Mouse (Mus musculus): ENCODE measurements around the gene Lck. TPM values are rescaled to one million over a fixed set of nuclear protein-coding genes. Genes with fewer than 3 reads are reported as not detected.

Gene Lck
- total RNA-seq, 2 experiments from 2014 or later, result 1.2 to 4.4 TPM

DNA sequence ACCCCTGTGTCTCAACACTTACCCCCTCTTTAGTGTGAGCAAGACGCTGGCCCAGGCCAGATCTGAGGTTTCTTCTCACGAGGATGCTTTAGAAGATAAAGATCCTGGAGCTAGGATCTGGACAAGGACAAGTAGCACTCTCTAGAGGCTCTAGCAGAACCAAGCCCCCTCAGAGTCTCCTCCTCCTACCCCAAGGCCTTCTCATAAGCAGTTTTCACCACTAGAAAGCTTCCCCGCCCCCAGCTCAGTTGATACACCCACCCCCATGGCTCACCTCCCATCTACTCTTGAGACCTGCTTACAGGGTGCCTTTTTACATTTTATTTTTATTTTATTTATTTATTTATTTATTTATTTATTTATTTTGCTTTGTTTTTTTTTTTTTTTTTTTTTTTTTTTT lies 63.8 kb downstream of the Lck start:
- DNase-seq (ENCODE audit: low spot score in 2 of 2), result no peak

- DNase-seq (ENCODE audit: low spot score in 2 of 2), result no peak
Observed at GRCm38 (mm10) chr4:129508834-129509600, 64.4 kb downstream of the Lck start.

GRCm38 (mm10) chr4:129508237-129508515 lies 65.3 kb downstream of the Lck start:
- DNase-seq (ENCODE audit: low spot score in 2 of 2), result no peak

DNA sequence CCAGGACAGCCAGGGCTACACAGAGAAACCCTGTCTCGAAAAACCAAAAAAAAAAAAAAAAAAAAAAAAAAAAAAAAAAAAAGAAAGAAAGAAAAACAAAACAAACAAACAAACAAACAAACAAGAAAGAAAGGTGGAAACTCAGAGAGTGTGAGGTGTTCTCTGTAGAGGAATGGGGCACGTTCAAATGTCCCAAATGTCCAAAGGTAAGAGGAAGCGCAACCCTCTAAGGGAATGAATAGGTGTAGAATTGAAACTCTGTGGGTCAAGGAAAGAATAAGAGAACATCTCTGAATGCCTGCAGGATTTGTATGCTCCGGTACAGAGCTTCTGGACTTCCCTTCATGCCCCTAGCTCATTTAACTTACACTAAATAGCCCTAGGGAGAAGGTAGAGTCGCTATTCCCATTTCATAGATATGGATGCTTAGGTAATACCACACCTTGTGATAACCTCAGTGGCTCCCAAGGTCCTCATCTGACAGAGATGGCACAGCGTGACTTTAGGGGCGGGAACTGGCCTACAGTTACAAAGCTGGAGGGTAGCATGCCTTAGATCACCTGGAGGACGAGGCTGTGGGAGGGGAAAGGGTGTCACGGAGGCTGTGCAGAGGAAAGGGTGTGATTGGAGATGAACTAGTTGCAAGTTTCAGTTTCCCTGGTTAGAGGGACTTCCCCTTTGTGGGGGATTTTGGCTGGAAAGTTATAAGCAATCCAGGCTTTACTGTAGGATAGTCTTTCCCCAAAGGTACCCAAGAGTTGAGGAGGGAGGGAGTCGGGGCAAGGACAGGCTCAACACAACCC lies 65.8 kb downstream of the Lck start:
- no peak for DNase-seq (ENCODE audit: low spot score in 2 of 2)

GRCm38 (mm10) chr4:129505511-129505910 lies 67.9 kb downstream of the Lck start:
- DNase-seq (ENCODE audit: low spot score in 2 of 2), result no peak

- DNase-seq (ENCODE audit: low spot score in 2 of 2), result no peak
Observed at GRCm38 (mm10) chr4:129502901-129503444, 70.5 kb downstream of the Lck start.

DNA sequence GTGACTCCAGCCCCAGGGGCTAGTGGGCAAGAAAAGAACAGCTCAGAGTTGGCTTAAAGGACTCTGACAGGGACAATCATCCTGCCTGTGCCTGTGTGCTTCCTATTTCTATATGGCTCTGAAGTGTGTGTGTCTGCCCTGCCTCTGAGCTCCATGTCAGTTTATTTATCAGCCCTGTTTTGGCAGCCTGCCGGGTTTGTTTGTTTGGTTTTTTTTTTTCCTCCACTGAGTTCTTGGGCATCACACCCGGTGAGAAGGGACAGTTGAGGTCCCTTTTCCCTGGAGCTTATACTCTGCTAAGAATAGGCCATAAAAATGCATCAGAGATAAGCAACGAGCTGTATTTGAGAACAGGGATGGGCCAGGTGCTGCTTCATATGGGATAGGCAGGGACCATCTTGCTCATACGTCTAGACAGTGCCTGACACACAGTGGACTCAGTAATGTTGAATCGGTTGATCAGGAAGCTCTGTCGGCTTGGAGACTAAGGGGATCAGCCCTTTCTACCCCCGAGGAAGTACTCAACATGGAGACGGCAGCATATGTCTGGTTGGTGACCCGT lies 71.0 kb downstream of the Lck start:
- no peak for DNase-seq (ENCODE audit: low spot score in 2 of 2)

GRCm38 (mm10) chr4:129500607-129501566 lies 72.6 kb downstream of the Lck start:
- DNase-seq (ENCODE audit: low spot score in 2 of 2), result peak; percentile 42 to 43

DNA sequence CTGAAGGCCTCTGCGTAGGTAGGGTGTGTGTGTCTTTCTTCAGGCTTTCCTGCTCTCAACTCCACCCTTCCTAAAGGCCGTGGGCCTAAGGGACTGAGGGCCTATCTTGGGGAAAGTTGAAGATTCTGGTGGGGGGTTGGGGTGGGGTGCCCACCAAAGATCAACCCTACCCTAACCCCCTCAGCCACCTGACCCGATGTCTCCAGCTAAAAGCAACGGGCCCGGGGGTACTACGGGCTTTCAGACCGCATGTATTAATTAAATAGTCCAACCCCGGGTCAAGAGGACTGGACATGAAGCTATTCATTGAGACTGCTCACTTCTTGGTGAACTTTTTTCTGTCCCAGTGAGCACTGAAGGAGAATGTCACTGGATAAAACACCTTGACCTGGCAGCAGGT lies 73.4 kb downstream of the Lck start:
- DNase-seq (ENCODE audit: low spot score in 2 of 2), result no peak

DNA sequence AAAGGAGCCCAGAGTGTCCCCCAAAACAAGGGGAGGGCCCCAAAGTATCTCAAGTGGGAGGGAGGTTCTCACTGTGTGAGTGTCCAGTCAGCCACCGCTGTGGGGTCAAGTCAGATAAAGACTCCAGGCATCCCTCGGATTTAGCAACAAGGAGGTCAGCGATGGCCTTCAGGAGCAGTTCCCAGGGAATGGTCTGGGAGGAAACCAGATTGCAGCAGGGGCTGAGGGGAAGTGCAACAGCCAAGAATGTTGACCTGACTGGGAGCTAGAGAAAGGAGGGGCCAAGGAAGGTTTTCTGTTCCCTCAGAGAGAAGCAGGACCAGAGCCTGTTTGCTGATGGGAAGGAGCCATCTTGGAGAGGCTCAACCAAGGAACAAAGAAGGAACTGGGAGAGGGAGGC lies 74.5 kb downstream of the Lck start:
- DNase-seq (ENCODE audit: low spot score in 2 of 2), result no peak

Small RNA genes lying within 50 kb of the gene (microRNA-seq; reads per million reads assigned to microRNA genes)
- 0 reads per million in 2 experiments for gene Mir8119

Other genes starting within 250 kb of the Lck start
- gene Rbbp4, start 238.3 kb downstream of the Lck start, total RNA-seq (2021), result 100 to 1,000 TPM; 122 to 129 TPM
- gene Zbtb8os, start 237.9 kb downstream of the Lck start, total RNA-seq (2021), result 10 to 100 TPM; 28.5 to 31.9 TPM
- 1 to 10 TPM; 4.8 to 5.0 TPM for gene Zbtb8a, start 195.5 kb downstream of the Lck start, total RNA-seq (2021)
- 1 to 10 TPM; 6.2 to 7.2 TPM for gene Zbtb8b, start 132.8 kb downstream of the Lck start, total RNA-seq (2021)
- 10 to 100 TPM; 59.8 to 62.7 TPM for gene Bsdc1, start 112.1 kb downstream of the Lck start, total RNA-seq (2021)
- not detected for gene Tssk3, start 82.6 kb downstream of the Lck start, total RNA-seq (2021)
- gene Fam229a, start 82.5 kb downstream of the Lck start, total RNA-seq (2021), result under 1 TPM in 1 of 2 experiments, not detected in 1; 0.66 TPM
- 10 to 100 TPM; 58.3 to 84.6 TPM for gene Marcksl1, start 60.1 kb downstream of the Lck start, total RNA-seq (2021)
- gene Hdac1, start 30.9 kb downstream of the Lck start, total RNA-seq (2021), result 10 to 100 TPM; 21.5 to 22.7 TPM
- gene Fam167b, start 4.9 kb upstream of the Lck start, total RNA-seq (2021), result under 1 TPM in 1 of 2 experiments, not detected in 1; 0.46 TPM
- 100 to 1,000 TPM; 124 to 128 TPM for gene Eif3i, start 27.0 kb upstream of the Lck start, total RNA-seq (2021)
- gene Tmem234, start 27.0 kb upstream of the Lck start, total RNA-seq (2021), result 10 to 100 TPM; 89.2 to 90.1 TPM
- 1 to 10 TPM; 4.1 to 4.5 TPM for gene Dcdc2b, start 40.6 kb upstream of the Lck start, total RNA-seq (2021)
- gene Iqcc, start 45.5 kb upstream of the Lck start, total RNA-seq (2021), result 10 to 100 TPM; 25.9 to 27.2 TPM
- 10 to 100 TPM; 45.9 to 53.5 TPM for gene Ccdc28b, start 50.3 kb upstream of the Lck start, total RNA-seq (2021)
- gene Txlna, start 67.4 kb upstream of the Lck start, total RNA-seq (2021), result 10 to 100 TPM; 41.2 to 42.4 TPM
- 10 to 100 TPM; 91.4 to 93.4 TPM for gene Kpna6, start 99.1 kb upstream of the Lck start, total RNA-seq (2021)
- gene Tmem39b, start 123.2 kb upstream of the Lck start, total RNA-seq (2021), result 10 to 100 TPM; 14.5 to 14.9 TPM
- 10 to 100 TPM; 92.3 to 98.4 TPM for gene Khdrbs1, start 168.7 kb upstream of the Lck start, total RNA-seq (2021)
- gene Ptp4a2, start 237.6 kb upstream of the Lck start, total RNA-seq (2021), result 100 to 1,000 TPM; 137 to 141 TPM

Measured in left cerebral cortex, adult 18-20 months (tissue).